Mouse (Mus musculus) frontal cortex, adult 2 months (tissue): ENCODE measurements around the gene Tomm5. TPM values are rescaled to one million over a fixed set of nuclear protein-coding genes. Genes with fewer than 3 reads are reported as not detected.
"Not testable (repeated sequence)": the region's sequence is repeated elsewhere in the genome, so short reads cannot be mapped to it uniquely, and the experiment has no call there.

Experiments used
- DNase-seq, 2 experiments: peaks; one replicate each; pipeline ENCODE4 v3.0.0; 2022; ENCODE audit warnings: low spot score in 1 of 2; ENCODE audit errors: extremely low spot score in 1 of 2
- polyA plus RNA-seq: library from polyadenylated mRNA; depleted of rRNA; stranded (reverse); fragments of >200 nt; gene quantifications from 2 replicates; pipeline ENCODE4 v1.2.3, GENCODE M21; 2012; rRNA removed

Tomm5 gene
- 114 and 137 TPM in 2 replicates for polyA plus RNA-seq

GRCm38 (mm10) chr4:45107601-45108277, at the start of gene Tomm5:
Gene Tomm5 (minus strand): TSS chr4:45108114.
- DNase-seq = peak; percentile 86 to 97

- no peak for DNase-seq
These were observed 48.5 kb upstream of the Tomm5 start for GRCm38 (mm10) chr4:45156433-45156832.

GRCm38 (mm10) chr4:45143005-45143404, 35.1 kb upstream of the Tomm5 start:
- peak in 1 of 2 experiments; percentile 2 for DNase-seq

- peak in 1 of 2 experiments; percentile 9 for DNase-seq
These were observed 34.5 kb upstream of the Tomm5 start for GRCm38 (mm10) chr4:45142411-45142810.

- DNase-seq = peak in 1 of 2 experiments; percentile 3
These were observed 33.9 kb upstream of the Tomm5 start for GRCm38 (mm10) chr4:45141835-45142234.

- no peak for DNase-seq
These were observed 29.7 kb upstream of the Tomm5 start for GRCm38 (mm10) chr4:45137636-45138035.

GRCm38 (mm10) chr4:45134471-45134870, 26.6 kb upstream of the Tomm5 start:
- DNase-seq = no peak

- DNase-seq = no peak
These were observed 23.1 kb upstream of the Tomm5 start for GRCm38 (mm10) chr4:45131021-45131420.

GRCm38 (mm10) chr4:45121311-45121710, 13.4 kb upstream of the Tomm5 start:
- DNase-seq = no peak

- DNase-seq = no peak
These were observed 669 bp upstream of the Tomm5 start for GRCm38 (mm10) chr4:45108456-45109110.

- DNase-seq = no peak
These were observed 848 bp downstream of the Tomm5 start for GRCm38 (mm10) chr4:45107066-45107465.

GRCm38 (mm10) chr4:45106409-45106808, 1.5 kb downstream of the Tomm5 start:
- DNase-seq = no peak

- peak; percentile 32 to 85 for DNase-seq
These were observed 10.6 kb downstream of the Tomm5 start for GRCm38 (mm10) chr4:45097198-45097872.

- no peak for DNase-seq
These were observed 23.0 kb downstream of the Tomm5 start for GRCm38 (mm10) chr4:45084895-45085290.

- peak; percentile 69 to 92 for DNase-seq
These were observed 23.7 kb downstream of the Tomm5 start, which contains the start of gene Fbxo10 for GRCm38 (mm10) chr4:45084021-45084894. Gene Fbxo10 (minus strand): TSS chr4:45084604.

GRCm38 (mm10) chr4:45083487-45083886, 24.4 kb downstream of the Tomm5 start:
- no peak for DNase-seq

GRCm38 (mm10) chr4:45082951-45083350, 25.0 kb downstream of the Tomm5 start:
- DNase-seq = no peak

GRCm38 (mm10) chr4:45081041-45081440, 26.9 kb downstream of the Tomm5 start:
- not testable (repeated sequence) for DNase-seq

- DNase-seq = no peak
These were observed 34.4 kb downstream of the Tomm5 start for GRCm38 (mm10) chr4:45073544-45073943.

- DNase-seq = no peak
These were observed 35.5 kb downstream of the Tomm5 start for GRCm38 (mm10) chr4:45072261-45072973.
